ENCODE assay signal across 7 mouse cellular contexts in the genomic region with DNA sequence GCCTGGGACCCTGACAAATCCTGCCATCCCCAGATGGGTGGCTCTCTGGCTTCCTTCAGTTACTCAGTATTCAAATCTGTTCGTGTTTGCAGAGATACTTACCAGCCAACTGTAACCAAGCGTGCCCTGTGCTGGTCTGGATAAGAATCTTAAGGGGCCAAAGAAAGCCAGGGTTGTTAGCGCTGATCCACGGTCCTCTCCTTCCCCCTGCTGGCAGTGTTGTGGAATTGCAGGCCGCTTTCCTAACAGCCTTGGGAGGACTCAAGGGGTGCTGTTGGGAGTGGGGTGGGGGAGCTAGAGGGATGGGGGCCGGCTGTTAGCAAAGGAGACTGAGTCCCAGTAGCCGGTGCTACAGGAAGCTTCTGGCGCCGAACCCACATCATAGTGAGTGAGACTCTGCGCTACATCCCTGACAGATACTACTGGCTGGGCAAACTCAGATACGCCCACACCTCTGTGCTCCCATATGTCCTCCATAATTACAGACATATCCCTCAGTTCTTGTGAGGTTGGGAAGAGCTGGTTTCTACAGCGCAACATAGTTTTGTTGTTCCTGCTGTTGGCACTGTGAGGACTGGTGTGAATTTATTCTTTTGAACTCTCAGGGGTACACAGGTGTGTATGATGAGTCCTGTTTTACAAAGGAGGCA. TPM values are rescaled to one million over a fixed set of nuclear protein-coding genes. Genes with fewer than 3 reads are reported as not detected.
DNase-seq lines count a peak whose midpoint lies in the region; ATAC-seq and TF ChIP-seq lines count a peak whose summit lies in the region.

No protein-coding gene starts in this region.

- no peaks in the 10 kb centered on the region for H3K27me3 ChIP-seq in ES-Bruce4 (ENCODE audit: control insufficient read depth, insufficient read depth, low read length, poor library complexity, severe bottlenecking)
- H3K27me3 ChIP-seq in liver, embryonic 12.5 days (replicated peaks), result peaks cover 50% of the 10 kb centered on the region
- no peaks in the 10 kb centered on the region for H3K27me3 ChIP-seq in small intestine, adult 2 months (ENCODE audit: control insufficient read depth, insufficient read depth, low read length)

- no peak overlapping the region for H3K27ac ChIP-seq in ES-Bruce4 (ENCODE audit: insufficient read depth, low read length)
- no peak overlapping the region for H3K27ac ChIP-seq in bone marrow, adult 2 months (ENCODE audit: control insufficient read depth, insufficient read depth, low read depth, low read length, poor library complexity)
- no peak overlapping the region for H3K27ac ChIP-seq in liver, embryonic 12.5 days
- no peak overlapping the region for H3K27ac ChIP-seq in small intestine, adult 2 months (ENCODE audit: insufficient read depth, low read depth, low read length)

- TF ChIP-seq POLR2A in ES-Bruce4 (IDR thresholded peaks at IDR 0.05; ENCODE audit: insufficient read depth, low read length), result no peak
- TF ChIP-seq POLR2A in bone marrow, adult 2 months (IDR thresholded peaks at IDR 0.05; ENCODE audit: borderline replicate concordance, control insufficient read depth, low read depth, low read length), result no peak
- TF ChIP-seq POLR2A in small intestine, adult 2 months (IDR thresholded peaks at IDR 0.05; ENCODE audit: low read depth, low read length), result no peak

- no peaks in the 10 kb centered on the region for H3K36me3 ChIP-seq in ES-Bruce4 (ENCODE audit: control insufficient read depth, insufficient read depth, low read length, poor library complexity, severe bottlenecking)
- no peaks in the 10 kb centered on the region for H3K36me3 ChIP-seq in liver, embryonic 12.5 days
- H3K36me3 ChIP-seq in small intestine, adult 2 months (ENCODE audit: control insufficient read depth, insufficient read depth, low read length), result no peaks in the 10 kb centered on the region

- no peaks in the 10 kb centered on the region for H3K4me1 ChIP-seq in ES-Bruce4 (ENCODE audit: control insufficient read depth, insufficient read depth, low read length)
- H3K4me1 ChIP-seq in bone marrow, adult 2 months (ENCODE audit: control insufficient read depth, insufficient read depth, low read length), result no peaks in the 10 kb centered on the region
- peaks cover 11% of the 10 kb centered on the region for H3K4me1 ChIP-seq in liver, embryonic 12.5 days
- no peaks in the 10 kb centered on the region for H3K4me1 ChIP-seq in small intestine, adult 2 months (ENCODE audit: control insufficient read depth, insufficient read depth, insufficient read length, low read length)

- ATAC-seq in liver, embryonic 12.5 days, result 0 out of 2 replicates have a peak, but pooled peaks have one; percentile 43

- peak; percentile 33 for DNase-seq in kidney, postnatal 10 days
- no peak for DNase-seq in kidney, postnatal 14 days
- DNase-seq in cerebellum, adult 9-10 months, result no peak

- no peak overlapping the region for H3K4me3 ChIP-seq in ES-Bruce4 (ENCODE audit: low read depth, low read length)
- H3K4me3 ChIP-seq in bone marrow, adult 2 months (replicated peaks; ENCODE audit: control insufficient read depth, low read depth, low read length), result no peak overlapping the region
- no peak overlapping the region for H3K4me3 ChIP-seq in liver, embryonic 12.5 days
- H3K4me3 ChIP-seq in small intestine, adult 2 months (ENCODE audit: low read depth, low read length), result no peak overlapping the region

- no peak overlapping the region for H3K9ac ChIP-seq in ES-Bruce4 (ENCODE audit: low read depth, poor library complexity, severe bottlenecking)
- no peak overlapping the region for H3K9ac ChIP-seq in liver, embryonic 12.5 days

- no peak overlapping the region for H3K4me2 ChIP-seq in liver, embryonic 12.5 days

- H3K9me3 ChIP-seq in ES-Bruce4 (replicated peaks; ENCODE audit: control insufficient read depth, insufficient read depth, low read length, poor library complexity, severe bottlenecking), result no peaks in the 10 kb centered on the region
- no peaks in the 10 kb centered on the region for H3K9me3 ChIP-seq in liver, embryonic 12.5 days (replicated peaks)

- TF ChIP-seq CTCF in ES-Bruce4 (IDR thresholded peaks at IDR 0.05; ENCODE audit: low read depth, low read length), result peak; percentile 89
- TF ChIP-seq CTCF in bone marrow, adult 2 months (IDR thresholded peaks at IDR 0.05; ENCODE audit: control insufficient read depth, insufficient read depth, low read length), result peak; percentile 79
- peak; percentile 69 for TF ChIP-seq CTCF in small intestine, adult 2 months (IDR thresholded peaks at IDR 0.05; ENCODE audit: extremely low read depth, insufficient read length, insufficient replicate concordance, low read depth, low read length)

- 26% methylated on average over 12 of the region's 12 CpGs for WGBS in bone marrow, adult 2 months
- WGBS in liver, embryonic 12.5 days (ENCODE audit: insufficient replicate concordance), result 21% methylated on average over 12 of the region's 12 CpGs
- 30% methylated on average over 12 of the region's 12 CpGs for WGBS in small intestine, adult 2 months

- no peak for TF ChIP-seq EP300 in ES-Bruce4 (IDR thresholded peaks at IDR 0.05; ENCODE audit: insufficient read depth, low read depth, low read length)

RNA-seq across cellular contexts. Expression of a gene that starts 9.7 kb away (rescaled TPM):
- 30.0 and 32.6 TPM in 2 replicates for polyA plus RNA-seq in ES-Bruce4 (2011; ENCODE audit: insufficient read depth, insufficient read length, low read depth, missing spikeins)
- 6.8 and 21.3 TPM in 2 replicates for polyA plus RNA-seq in bone marrow, adult 2 months (2011; ENCODE audit: insufficient read depth, insufficient read length, low replicate concordance, missing spikeins)
- polyA plus RNA-seq in liver, embryonic 12.5 days (2016; fragmentation: Nextera tagmentation; extraction: Ambion mirVana), result 24.4 and 30.2 TPM in 2 replicates
- polyA plus RNA-seq in small intestine, adult 2 months (2012; rRNA removed), result 8.6 and 9.2 TPM in 2 replicates
